Mouse (Mus musculus) megakaryocyte, embryonic 14.5 days (primary cell): ENCODE measurements around the gene Tlk1.

ENCODE experiments used
- FLI1 ChIP-seq: IDR thresholded peaks from 2 replicates; pipeline ENCODE4 v1.6.1; 2012; ENCODE audit warnings: low read length, inconsistent platforms, mixed read lengths
- GATA1 ChIP-seq: IDR thresholded peaks from 3 replicates; pipeline ENCODE4 v1.6.1; 2012; ENCODE audit warnings: mixed read lengths, low read length, inconsistent platforms, borderline replicate concordance

- TF ChIP-seq GATA1: no peak
- TF ChIP-seq FLI1: no peak
Measured at GRCm38 (mm10) chr2:70811476-70811875, 14.1 kb downstream of the Tlk1 start.
